Mouse (Mus musculus) urinary bladder, postnatal 4 days (tissue): Measurements from ENCODE around the gene Btbd35f26.
"Not testable (repeated sequence)": the region's sequence is repeated elsewhere in the genome, so short reads cannot be mapped to it uniquely, and the experiment has no call there.

ENCODE experiments used
- DNase-seq, 2 experiments: peaks; one replicate each; pipeline ENCODE4 v3.0.0; 2021 to 2022; ENCODE audit warnings: low spot score in 2 of 2

The Btbd35f26 gene

GRCm38 (mm10) chrX:31336154-31336553 lies at the start of gene Btbd35f26:
Gene Btbd35f26, plus strand, starts transcription at chrX:31336454.
- DNase-seq, result not testable (repeated sequence)

GRCm38 (mm10) chrX:31341924-31342323 lies 5.7 kb downstream of the Btbd35f26 start:
- peak in 1 of 2 experiments; percentile 54 for DNase-seq

GRCm38 (mm10) chrX:31383818-31384217 lies 47.6 kb downstream of the Btbd35f26 start, which contains the start of gene Btbd35f19:
Gene Btbd35f19, minus strand, starts transcription at chrX:31383918.
- DNase-seq, result not testable (repeated sequence)
